Mouse (Mus musculus) intestine, embryonic 15.5 days (tissue): ENCODE data around the gene Lrmp. TPM values are rescaled to one million over a fixed set of nuclear protein-coding genes. Genes with fewer than 3 reads are reported as not detected.

ENCODE experiments used
- ATAC-seq: fragments of 200-750 bp; cut with Nextera tagmentation; 2 replicates; pipeline ENCODE4 v1.8.0; 2017; ENCODE audit warnings: moderate TSS enrichment, moderate library complexity
- H3K27ac ChIP-seq: fragments of 300-500 bp; sonication (generic); 2 replicates; pipeline ENCODE4 v1.5.1; 2015; ENCODE audit warnings: mild to moderate bottlenecking, inconsistent platforms
- H3K27me3 ChIP-seq: fragments of 300-500 bp; sonication (generic); replicated peaks from 2 replicates; pipeline ENCODE4 v1.6.1; 2015; ENCODE audit warnings: inconsistent platforms
- H3K36me3 ChIP-seq: fragments of 300-500 bp; sonication (generic); 2 replicates; pipeline ENCODE4 v1.6.1; 2015; ENCODE audit warnings: inconsistent platforms
- H3K4me1 ChIP-seq: fragments of 300-500 bp; sonication (generic); replicated peaks from 2 replicates; pipeline ENCODE4 v1.6.1; 2015; ENCODE audit warnings: inconsistent platforms
- H3K4me2 ChIP-seq: fragments of 300-500 bp; sonication (generic); replicated peaks from 2 replicates; pipeline ENCODE4 v1.6.1; 2015; ENCODE audit warnings: mild to moderate bottlenecking, inconsistent platforms
- H3K4me3 ChIP-seq: fragments of 300-500 bp; sonication (generic); replicated peaks from 2 replicates; pipeline ENCODE4 v1.5.1; 2015; ENCODE audit warnings: inconsistent platforms
- H3K9ac ChIP-seq: fragments of 300-500 bp; sonication (generic); 2 replicates; pipeline ENCODE4 v1.6.1; 2015; ENCODE audit warnings: inconsistent platforms
- H3K9me3 ChIP-seq: fragments of 300-500 bp; sonication (generic); 2 replicates; pipeline ENCODE4 v1.6.1; 2016; ENCODE audit warnings: inconsistent platforms
- WGBS: fragments of 180-500 bp; shearing (Covaris S2); methylation state at CpG from one replicate; pipeline ENCODE4 v1.1.7; 2015; 5-methylcytosine and 5-hydroxymethylcytosine counted together
- polyA plus RNA-seq: library from polyadenylated mRNA; unstranded; fragments of >200 nt; fragmentation: Nextera tagmentation; extraction: Ambion mirVana; gene quantifications from 2 replicates; pipeline ENCODE4 v1.2.1, GENCODE M21; 2015

Lrmp gene
- polyA plus RNA-seq, 1 experiment from 2014 or later: 2.7 TPM

DNA sequence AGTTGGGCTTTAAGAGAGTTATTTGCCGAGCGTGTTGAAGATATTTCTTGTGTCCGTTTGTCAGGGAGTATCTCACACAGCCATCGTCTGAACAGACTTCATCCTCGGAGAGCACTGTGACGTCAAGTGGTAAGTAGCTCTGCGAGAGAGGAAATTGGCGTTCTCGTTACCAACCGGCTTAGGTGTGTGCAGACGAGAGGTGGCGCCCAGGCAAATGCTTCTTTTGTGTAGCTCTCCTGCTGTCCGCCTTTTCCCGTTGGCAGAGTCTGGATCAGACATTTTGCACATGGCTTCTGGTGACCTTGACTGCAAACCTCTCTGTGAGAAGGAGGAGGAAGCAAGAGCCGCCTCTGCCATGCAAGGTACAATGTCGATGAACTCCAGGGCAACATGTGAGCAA lies 32.3 kb downstream of the Lrmp start:
- Histone ChIP-seq H3K9me3 (no peaks in the 10 kb centered on the region), H3K9ac (no peak overlapping the region), H3K27ac (no peak overlapping the region), H3K36me3 (no peaks in the 10 kb centered on the region), H3K27me3 (no peaks in the 10 kb centered on the region), H3K4me1 (no peaks in the 10 kb centered on the region), H3K4me2 (no peak overlapping the region), H3K4me3 (no peak overlapping the region)
- no peak for ATAC-seq
- WGBS: 86% methylated on average over 16 of the region's 16 CpGs

DNA sequence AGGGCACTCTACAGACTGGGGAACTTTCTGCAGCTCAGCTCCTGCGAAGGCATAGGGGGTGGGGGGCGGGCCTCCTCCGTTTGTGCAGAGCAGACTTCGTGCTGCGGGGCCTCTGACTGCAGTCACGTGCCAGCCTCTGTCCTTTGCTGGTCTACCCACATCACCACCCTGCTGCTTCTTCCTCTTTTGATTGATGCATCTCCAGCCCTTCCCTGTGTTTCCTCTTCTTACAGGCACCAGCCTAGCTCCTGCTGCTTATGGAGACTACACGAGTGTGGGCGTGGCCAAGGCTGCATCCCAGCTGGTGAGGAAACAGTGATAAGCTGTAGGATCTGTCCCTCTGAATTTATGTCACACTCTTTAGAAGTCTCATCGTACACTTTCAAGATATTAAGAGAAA lies 33.6 kb downstream of the Lrmp start:
- Histone ChIP-seq H3K9ac (no peak overlapping the region), H3K27ac (no peak overlapping the region), H3K27me3 (no peaks in the 10 kb centered on the region), H3K4me2 (no peak overlapping the region), H3K4me3 (no peak overlapping the region), H3K9me3 (no peaks in the 10 kb centered on the region), H3K4me1 (no peaks in the 10 kb centered on the region), H3K36me3 (no peaks in the 10 kb centered on the region)
- 36% methylated on average over 9 of the region's 9 CpGs for WGBS
- 0 out of 2 replicates have a peak, but pooled peaks have one; percentile 51 for ATAC-seq

DNA sequence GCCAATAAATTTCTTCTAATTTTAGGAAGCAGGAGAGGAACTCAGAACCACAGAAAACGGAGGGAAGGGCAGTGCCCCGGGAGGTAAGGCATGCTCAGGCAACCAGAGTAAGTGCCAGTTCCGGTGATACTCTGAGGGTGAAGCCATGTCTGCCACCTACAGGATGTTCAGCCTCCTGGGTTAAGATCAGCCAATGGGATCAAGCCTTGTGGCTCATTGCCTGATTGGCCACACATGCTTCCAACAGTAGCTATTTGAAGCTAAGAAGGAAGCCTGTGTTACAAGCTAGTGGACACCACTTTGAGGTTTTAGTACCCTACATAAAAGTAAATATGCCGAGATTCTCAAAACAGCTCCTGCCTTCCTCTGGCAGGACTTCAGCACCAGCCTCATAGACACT lies 43.2 kb downstream of the Lrmp start:
- H3K9ac ChIP-seq: no peak overlapping the region
- H3K4me2 ChIP-seq: no peak overlapping the region
- no peaks in the 10 kb centered on the region for H3K36me3 ChIP-seq
- no peaks in the 10 kb centered on the region for H3K9me3 ChIP-seq
- H3K4me3 ChIP-seq: no peak overlapping the region
- ATAC-seq: no peak
- no peaks in the 10 kb centered on the region for H3K4me1 ChIP-seq
- WGBS: 72% methylated on average over 4 of the region's 4 CpGs
- no peak overlapping the region for H3K27ac ChIP-seq
- H3K27me3 ChIP-seq: no peaks in the 10 kb centered on the region

DNA sequence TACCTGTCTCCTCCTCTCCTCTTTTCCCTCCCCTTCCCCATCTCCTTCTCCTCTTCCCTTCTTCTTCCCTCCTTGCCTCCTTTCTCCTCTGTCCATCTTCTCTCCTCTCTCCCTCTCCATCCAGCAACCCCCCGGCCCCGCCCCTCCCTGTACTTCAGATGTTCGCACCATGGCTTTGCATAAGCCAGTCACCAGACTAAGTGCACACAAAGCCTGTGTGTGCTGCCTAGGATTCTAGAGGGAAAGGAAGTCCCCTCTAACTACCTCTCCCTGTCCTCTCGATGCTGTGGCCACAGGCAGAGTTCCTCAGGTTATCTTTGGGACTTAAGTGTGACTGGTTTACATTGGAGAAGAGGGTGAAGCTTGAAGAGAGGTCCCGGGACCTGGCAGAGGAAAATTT lies 45.1 kb downstream of the Lrmp start:
- no peak overlapping the region for H3K9ac ChIP-seq
- no peak overlapping the region for H3K4me3 ChIP-seq
- no peaks in the 10 kb centered on the region for H3K36me3 ChIP-seq
- WGBS: 60% methylated on average over 5 of the region's 5 CpGs
- no peak overlapping the region for H3K4me2 ChIP-seq
- H3K9me3 ChIP-seq: no peaks in the 10 kb centered on the region
- no peaks in the 10 kb centered on the region for H3K27me3 ChIP-seq
- no peaks in the 10 kb centered on the region for H3K4me1 ChIP-seq
- no peak for ATAC-seq
- no peak overlapping the region for H3K27ac ChIP-seq

DNA sequence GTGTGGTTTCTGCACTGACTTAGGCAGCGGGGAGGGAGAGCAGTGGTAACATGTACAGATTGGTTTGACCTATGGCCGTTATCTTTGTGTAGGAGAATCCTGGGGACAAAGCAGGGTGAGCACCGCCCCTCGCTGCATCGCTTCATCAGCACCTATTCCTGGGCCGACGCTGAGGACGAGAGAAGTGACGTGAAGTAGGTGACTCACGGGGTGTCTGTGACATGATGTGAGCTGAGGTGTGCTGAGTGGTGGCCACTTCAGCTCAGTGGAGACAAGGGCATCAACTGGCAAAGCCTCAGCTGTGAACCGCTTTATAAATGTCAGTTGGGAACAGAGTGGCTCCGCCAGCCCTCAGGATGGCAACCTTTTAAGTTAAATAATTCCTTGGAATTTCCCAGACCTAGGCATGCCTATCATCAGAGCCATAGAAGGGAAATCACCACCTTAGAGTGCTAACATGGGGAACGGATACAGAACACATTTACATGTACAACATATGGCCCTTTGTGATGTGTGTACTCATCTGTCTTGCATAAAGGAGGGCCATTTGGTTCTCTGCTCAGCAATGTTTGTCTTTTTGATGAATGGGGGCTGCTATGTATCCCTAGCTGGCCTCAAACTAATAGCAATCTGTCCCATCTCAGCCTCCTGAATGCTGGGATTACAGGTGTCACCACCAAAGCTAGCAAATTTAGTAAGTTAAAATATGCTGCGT lies 56.6 kb downstream of the Lrmp start:
- Histone ChIP-seq H3K9me3 (no peaks in the 10 kb centered on the region), H3K9ac (no peak overlapping the region), H3K27ac (no peak overlapping the region), H3K4me1 (peaks cover 24% of the 10 kb centered on the region), H3K4me3 (no peak overlapping the region), H3K27me3 (no peaks in the 10 kb centered on the region; the same call in 1 of the 2 replicates), H3K36me3 (no peaks in the 10 kb centered on the region), H3K4me2 (no peak overlapping the region)
- WGBS: 83% methylated on average over 14 of the region's 14 CpGs
- no peak for ATAC-seq

DNA sequence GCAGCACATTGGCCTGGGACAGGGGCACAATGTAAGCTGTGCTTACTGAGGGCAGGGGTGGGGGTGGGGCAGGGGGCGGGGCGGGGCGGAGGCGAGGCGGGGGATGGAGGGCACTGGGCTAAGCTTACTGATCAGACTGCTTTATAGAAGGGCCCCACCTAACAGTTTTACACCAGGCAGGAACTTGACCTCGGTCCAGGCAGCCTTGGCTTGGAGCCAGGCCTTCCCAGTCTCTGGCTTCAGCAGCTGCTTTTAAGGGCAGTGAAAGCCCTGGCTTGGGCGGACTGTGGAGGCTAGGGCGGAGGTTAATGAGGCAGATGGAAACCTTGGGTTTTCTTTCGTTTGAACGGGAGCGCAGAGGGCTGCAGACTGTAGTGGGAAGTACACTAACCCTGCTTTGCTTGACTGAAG lies 58.3 kb downstream of the Lrmp start:
- Histone ChIP-seq H3K27me3 (no peaks in the 10 kb centered on the region; the same call in 1 of the 2 replicates), H3K4me2 (peak overlapping the region; percentile 31), H3K4me1 (peaks cover 24% of the 10 kb centered on the region), H3K9me3 (no peaks in the 10 kb centered on the region), H3K36me3 (no peaks in the 10 kb centered on the region), H3K9ac (no peak overlapping the region), H3K4me3 (no peak overlapping the region), H3K27ac (peak overlapping the region; percentile 56; the same call in 1 of the 2 replicates)
- WGBS: 4% methylated on average over 11 of the region's 11 CpGs
- peak; percentile 96 for ATAC-seq

DNA sequence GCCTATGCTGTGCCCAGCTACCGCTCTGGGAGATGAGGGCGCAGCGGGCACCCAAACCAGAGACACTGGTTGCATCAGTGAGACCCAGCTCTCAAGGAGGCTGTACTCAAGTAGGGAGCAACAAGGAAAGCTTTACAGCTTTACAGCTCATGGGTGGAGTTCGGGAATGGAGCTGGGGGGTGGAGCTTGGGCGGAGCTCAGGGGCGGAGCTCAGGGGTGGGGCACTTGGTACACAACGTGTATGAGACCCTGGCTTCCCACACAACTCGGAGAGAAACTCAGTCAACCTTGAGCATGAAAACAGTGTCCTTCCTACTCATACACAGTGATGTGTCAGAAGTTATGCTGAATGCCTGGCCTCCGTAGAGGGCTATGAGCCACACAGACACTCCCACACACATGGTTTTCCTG lies 60.1 kb downstream of the Lrmp start:
- Histone ChIP-seq H3K4me3 (0 out of 2 replicates have a peak overlapping the region, but pooled peaks have one; percentile 5), H3K4me2 (peak overlapping the region; percentile 40), H3K27ac (no peak overlapping the region), H3K4me1 (peaks cover 24% of the 10 kb centered on the region), H3K9ac (no peak overlapping the region), H3K9me3 (no peaks in the 10 kb centered on the region), H3K27me3 (no peaks in the 10 kb centered on the region; the same call in 1 of the 2 replicates), H3K36me3 (no peaks in the 10 kb centered on the region)
- WGBS: 35% methylated on average over 9 of the region's 9 CpGs
- ATAC-seq: peak; percentile 73

DNA sequence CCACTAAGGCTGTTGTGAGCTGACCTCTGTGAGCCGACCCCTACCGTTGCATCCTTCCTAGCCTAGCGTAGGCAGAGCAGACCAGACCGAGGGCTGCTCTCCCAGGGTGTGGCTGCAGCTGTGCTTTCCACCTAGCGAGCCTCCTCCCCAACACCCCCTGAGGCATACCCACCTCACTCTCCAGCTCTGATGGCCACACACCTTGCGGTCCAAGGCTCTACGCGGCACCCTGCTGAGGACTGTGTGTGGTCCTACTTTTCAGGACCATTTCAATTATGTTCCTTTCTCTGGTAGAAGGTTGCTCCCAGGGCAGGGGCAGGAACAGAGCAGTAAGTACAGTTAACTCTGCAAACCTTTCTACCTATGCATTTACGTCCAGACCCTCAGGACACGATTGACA lies 61.0 kb downstream of the Lrmp start:
- 59% methylated on average over 10 of the region's 10 CpGs for WGBS

DNA sequence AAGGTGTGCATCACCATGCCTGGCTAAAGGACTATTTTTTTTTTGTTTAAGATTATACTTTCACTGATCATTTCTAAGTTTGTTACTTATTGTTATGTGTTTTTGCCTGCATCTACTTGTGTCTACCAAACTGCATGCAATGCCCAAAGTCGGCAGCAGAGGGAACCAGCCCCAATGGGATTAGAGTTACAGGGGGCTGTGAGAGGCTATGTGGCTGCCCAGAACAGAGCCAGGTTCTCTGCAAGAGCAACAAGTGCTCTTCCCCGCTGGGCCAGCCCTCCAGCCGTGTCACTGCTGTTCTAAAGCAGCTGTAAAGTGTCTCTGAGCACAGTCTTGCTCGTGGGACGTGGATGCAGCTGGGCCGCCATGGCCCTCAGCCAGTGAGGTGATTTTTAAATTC lies 64.2 kb downstream of the Lrmp start:
- no peaks in the 10 kb centered on the region; the same call in 1 of the 2 replicates for H3K27me3 ChIP-seq
- no peak overlapping the region for H3K9ac ChIP-seq
- peaks cover 9% of the 10 kb centered on the region for H3K4me1 ChIP-seq
- H3K4me2 ChIP-seq: no peak overlapping the region
- H3K27ac ChIP-seq: no peak overlapping the region
- WGBS: 45% methylated on average over 6 of the region's 6 CpGs
- H3K36me3 ChIP-seq: no peaks in the 10 kb centered on the region
- no peak overlapping the region for H3K4me3 ChIP-seq
- ATAC-seq: no peak
- no peaks in the 10 kb centered on the region for H3K9me3 ChIP-seq

More for the DNA sequence above, 61.0 kb downstream of the Lrmp start:
- ATAC-seq: no peak
- no peaks in the 10 kb centered on the region; the same call in 1 of the 2 replicates for H3K27me3 ChIP-seq
- H3K27ac ChIP-seq: no peak overlapping the region
- peaks cover 24% of the 10 kb centered on the region for H3K4me1 ChIP-seq
- no peak overlapping the region for H3K9ac ChIP-seq
- no peak overlapping the region for H3K4me3 ChIP-seq
- H3K9me3 ChIP-seq: no peaks in the 10 kb centered on the region
- no peaks in the 10 kb centered on the region for H3K36me3 ChIP-seq
- no peak overlapping the region for H3K4me2 ChIP-seq

DNA sequence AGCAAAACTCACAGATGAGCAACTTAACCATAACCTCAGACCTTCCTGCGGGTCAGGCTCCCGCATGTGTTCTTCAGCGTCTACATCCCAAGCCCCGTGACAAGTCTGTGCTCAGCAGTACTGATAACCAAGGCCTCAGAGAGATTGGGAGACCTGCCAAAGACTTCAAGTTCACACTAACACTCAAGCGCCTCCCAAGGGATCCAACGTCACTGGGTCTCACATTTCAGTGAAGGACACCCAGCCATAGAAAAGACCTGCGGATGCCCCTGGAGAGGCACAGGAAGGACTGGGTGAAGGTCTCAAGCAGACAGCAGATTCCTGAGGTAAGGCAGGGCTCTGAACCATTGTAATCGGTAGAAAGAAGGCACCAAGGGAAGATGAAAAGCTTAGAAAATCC lies 66.6 kb downstream of the Lrmp start:
- Histone ChIP-seq H3K27me3 (no peaks in the 10 kb centered on the region), H3K9me3 (no peaks in the 10 kb centered on the region), H3K4me3 (no peak overlapping the region), H3K27ac (no peak overlapping the region), H3K9ac (no peak overlapping the region), H3K4me2 (no peak overlapping the region), H3K4me1 (no peaks in the 10 kb centered on the region), H3K36me3 (no peaks in the 10 kb centered on the region)
- ATAC-seq: no peak
- 66% methylated on average over 8 of the region's 8 CpGs for WGBS

DNA sequence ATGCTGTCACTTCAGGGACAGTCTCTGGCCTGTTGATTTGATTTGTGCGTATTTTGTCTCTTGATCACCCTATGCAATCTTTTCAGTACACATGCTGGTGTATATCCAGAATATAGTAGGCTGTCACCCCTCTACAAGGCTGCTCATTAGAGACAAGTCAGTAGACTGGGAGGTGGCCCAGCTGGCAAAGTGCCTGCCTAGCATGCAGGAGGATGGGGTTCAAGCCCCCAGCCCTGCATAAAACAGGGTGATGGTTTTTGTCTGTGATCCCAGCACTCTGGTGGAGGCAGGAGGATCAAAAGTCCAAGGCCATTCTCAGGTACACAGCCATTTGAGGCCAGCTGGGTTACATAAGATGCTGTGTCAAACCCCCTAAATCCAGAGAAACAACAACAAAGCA lies 70.6 kb downstream of the Lrmp start:
- Histone ChIP-seq H3K4me1 (no peaks in the 10 kb centered on the region), H3K4me3 (no peak overlapping the region), H3K36me3 (no peaks in the 10 kb centered on the region), H3K9ac (no peak overlapping the region), H3K27ac (no peak overlapping the region), H3K27me3 (no peaks in the 10 kb centered on the region), H3K4me2 (no peak overlapping the region), H3K9me3 (no peaks in the 10 kb centered on the region)
- WGBS: 78% methylated on average over 1 of the region's 1 CpGs
- ATAC-seq: no peak

DNA sequence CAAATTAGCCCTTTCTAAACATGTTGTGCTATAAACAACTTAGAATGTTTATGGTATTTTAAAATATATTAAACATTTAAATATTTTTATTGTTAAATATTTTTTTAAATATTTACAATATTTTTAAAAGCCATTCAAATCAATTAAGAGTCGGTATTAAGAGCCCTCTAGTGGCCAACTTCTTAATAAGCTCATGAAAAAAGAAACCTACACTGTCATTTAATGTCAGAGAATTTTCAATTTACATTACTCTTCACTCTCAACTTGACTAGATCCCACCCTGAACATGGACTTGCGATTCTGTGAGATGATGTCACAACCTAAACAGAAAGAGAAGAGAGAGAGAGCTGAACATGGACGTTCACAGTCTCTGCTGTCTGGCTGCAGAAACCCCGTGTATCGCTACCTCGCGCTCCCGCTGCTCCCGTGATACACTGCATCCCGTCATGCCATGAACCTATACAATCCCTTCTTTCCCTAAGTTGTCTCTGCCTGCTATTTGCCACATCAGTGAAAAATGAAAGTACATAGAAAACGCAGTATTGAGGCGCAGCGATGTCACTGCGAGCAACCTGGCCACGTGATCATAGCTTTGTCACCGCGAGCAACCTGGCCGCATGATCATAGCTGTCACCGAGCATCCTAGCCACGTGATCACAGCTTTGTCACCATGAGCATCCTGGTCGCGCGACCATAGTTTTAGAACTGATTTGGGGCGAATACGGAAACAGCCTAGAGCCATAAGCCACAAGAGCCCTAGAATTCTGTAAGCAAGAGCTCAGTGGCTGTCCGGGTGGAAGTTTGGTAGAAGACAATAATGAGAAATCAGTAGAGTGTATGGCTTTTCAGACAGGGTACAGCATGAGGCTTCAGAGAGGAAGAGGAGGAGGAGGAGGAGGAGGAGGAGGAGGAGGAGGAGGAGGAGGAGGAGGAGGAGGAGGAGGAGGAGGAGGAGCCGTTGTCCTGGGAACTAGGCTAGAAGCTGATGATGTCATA lies 71.9 kb downstream of the Lrmp start:
- peak; percentile 61 for ATAC-seq
- H3K9ac ChIP-seq: no peak overlapping the region
- 59% methylated on average over 27 of the region's 27 CpGs for WGBS

More for the DNA sequence above, 71.9 kb downstream of the Lrmp start:
- H3K4me1 ChIP-seq: no peaks in the 10 kb centered on the region
- no peaks in the 10 kb centered on the region for H3K9me3 ChIP-seq
- no peak overlapping the region for H3K27ac ChIP-seq
- H3K27me3 ChIP-seq: no peaks in the 10 kb centered on the region
- peak overlapping the region; percentile 48 for H3K4me2 ChIP-seq
- no peaks in the 10 kb centered on the region for H3K36me3 ChIP-seq
- peak overlapping the region; percentile 29 for H3K4me3 ChIP-seq
